Mouse (Mus musculus) intestine, embryonic 14.5 days (tissue): ENCODE results near the gene Pfn2. TPM values are rescaled to one million over a fixed set of nuclear protein-coding genes. Genes with fewer than 3 reads are reported as not detected.
"Not testable (repeated sequence)": the region's sequence is repeated elsewhere in the genome, so short reads cannot be mapped to it uniquely, and the experiment has no call there.

ENCODE experiments used
- ATAC-seq: fragments of 200-750 bp; cut with Nextera tagmentation; replicated peaks from 2 replicates; pipeline ENCODE4 v1.8.0; 2017; ENCODE audit warnings: low read depth, moderate number of reproducible peaks, moderate TSS enrichment, moderate library complexity; ENCODE audit not compliant: low FRiP score, low TSS enrichment
- DNase-seq: peaks from one replicate; pipeline ENCODE4 v3.0.0-alpha.2; 2018; ENCODE audit warnings: low spot score
- H3K27ac ChIP-seq: fragments of 300-500 bp; sonication (generic); 2 replicates; pipeline ENCODE4 v1.5.1; 2014; ENCODE audit warnings: low read depth, mild to moderate bottlenecking, control low read depth
- H3K27me3 ChIP-seq: fragments of 300-500 bp; sonication (generic); replicated peaks from 2 replicates; pipeline ENCODE4 v1.6.1; 2014; ENCODE audit warnings: low read length, control low read depth; ENCODE audit not compliant: control insufficient read depth, insufficient read depth
- H3K36me3 ChIP-seq: fragments of 300-500 bp; sonication (generic); 2 replicates; pipeline ENCODE4 v1.6.1; 2014; ENCODE audit warnings: low read length, control low read depth; ENCODE audit not compliant: control insufficient read depth, insufficient read depth
- H3K4me1 ChIP-seq: fragments of 300-500 bp; sonication (generic); replicated peaks from 2 replicates; pipeline ENCODE4 v1.6.1; 2014; ENCODE audit warnings: low read length, control low read depth, mixed read lengths; ENCODE audit not compliant: control insufficient read depth, insufficient read depth
- H3K4me2 ChIP-seq: fragments of 300-500 bp; sonication (generic); 2 replicates; pipeline ENCODE4 v1.6.1; 2014; ENCODE audit warnings: low read length
- H3K4me3 ChIP-seq: fragments of 300-500 bp; sonication (generic); 2 replicates; pipeline ENCODE4 v1.5.1; 2014; ENCODE audit warnings: low read depth, low read length, control low read depth, mixed read lengths
- H3K9ac ChIP-seq: fragments of 300-500 bp; sonication (generic); 2 replicates; pipeline ENCODE4 v1.6.1; 2014; ENCODE audit warnings: mild to moderate bottlenecking, low read length
- H3K9me3 ChIP-seq: fragments of 300-500 bp; sonication (generic); 2 replicates; pipeline ENCODE4 v1.6.1; 2016; ENCODE audit warnings: low read length, control low read depth; ENCODE audit not compliant: control insufficient read depth
- WGBS: fragments of 180-500 bp; shearing (Covaris S2); extraction: QIAGEN DNeasy Blood & Tissue Kit; methylation state at CpG from one replicate; pipeline ENCODE4 v1.1.7; 2014; 5-methylcytosine and 5-hydroxymethylcytosine counted together
- polyA plus RNA-seq: library from polyadenylated mRNA; unstranded; fragments of >200 nt; fragmentation: Nextera tagmentation; extraction: Ambion mirVana; gene quantifications from 2 replicates; pipeline ENCODE4 v1.2.1, GENCODE M21; 2014

Gene Pfn2
- polyA plus RNA-seq, 1 experiment from 2014 or later = 112 TPM

GRCm38 (mm10) chr3:57825866-57826265 is 22.0 kb downstream of the Pfn2 start:
- H3K4me3 ChIP-seq = no peak overlapping the region
- WGBS = 95% methylated on average over 3 of the region's 3 CpGs

GRCm38 (mm10) chr3:57815447-57815846 is 32.4 kb downstream of the Pfn2 start:
- no peak for ATAC-seq

More at GRCm38 (mm10) chr3:57825866-57826265, 22.0 kb downstream of the Pfn2 start:
- Histone ChIP-seq H3K27ac (no peak overlapping the region), H3K4me2 (no peak overlapping the region), H3K9ac (no peak overlapping the region), H3K27me3 (no peaks in the 10 kb centered on the region), H3K4me1 (no peaks in the 10 kb centered on the region), H3K9me3 (no peaks in the 10 kb centered on the region), H3K36me3 (peaks cover 22% of the 10 kb centered on the region)
- DNase-seq (no peak), ATAC-seq (no peak)

GRCm38 (mm10) chr3:57795071-57795470 is 52.8 kb downstream of the Pfn2 start:
- not testable (repeated sequence) for H3K9ac ChIP-seq, ATAC-seq, H3K4me2 ChIP-seq, H3K27ac ChIP-seq, H3K9me3 ChIP-seq, H3K4me3 ChIP-seq, H3K4me1 ChIP-seq, DNase-seq, H3K36me3 ChIP-seq, H3K27me3 ChIP-seq
- WGBS = 49% methylated on average over 6 of the region's 6 CpGs

More at GRCm38 (mm10) chr3:57815447-57815846, 32.4 kb downstream of the Pfn2 start:
- no peak overlapping the region for H3K9ac ChIP-seq
- no peaks in the 10 kb centered on the region for H3K4me1 ChIP-seq
- no peaks in the 10 kb centered on the region for H3K9me3 ChIP-seq
- no peaks in the 10 kb centered on the region; the same call in 1 of the 2 replicates for H3K36me3 ChIP-seq
- H3K4me3 ChIP-seq = no peak overlapping the region
- WGBS = 81% methylated on average over 6 of the region's 6 CpGs
- DNase-seq = no peak
- H3K4me2 ChIP-seq = no peak overlapping the region
- H3K27me3 ChIP-seq = no peaks in the 10 kb centered on the region
- no peak overlapping the region for H3K27ac ChIP-seq

Other genes starting within 250 kb of the Pfn2 start
- gene Commd2, start 196.4 kb downstream of the Pfn2 start, polyA plus RNA-seq = 86.8 and 95.9 TPM in 2 replicates
- not detected in 2 replicates for gene Ankub1, start 155.3 kb downstream of the Pfn2 start, polyA plus RNA-seq
- 66.6 and 71.6 TPM in 2 replicates for gene Rnf13, start 112.0 kb downstream of the Pfn2 start, polyA plus RNA-seq